Mouse (Mus musculus) layer of hippocampus, adult 11-12 months (tissue): ENCODE measurements at regions not wholly inside any gene's neighbourhood (a gene's known extent, or its start where the extent isn't known, plus 50 kb on each side); places are given as distances from the start of the nearest gene placed in this dataset.

Experiments
- DNase-seq: peaks from one replicate; pipeline ENCODE4 v3.0.0; 2022; ENCODE audit warnings: low spot score

GRCm38 (mm10) chr9:52377761-52378160, 209.4 kb upstream of the Zc3h12c start:
- no peak for DNase-seq

- no peak for DNase-seq
These were observed 208.5 kb upstream of the Zc3h12c start for GRCm38 (mm10) chr9:52376914-52377313.

- no peak for DNase-seq
These were observed 202.9 kb upstream of the Zc3h12c start for GRCm38 (mm10) chr9:52371296-52371695.

GRCm38 (mm10) chr9:52368911-52369310, 200.5 kb upstream of the Zc3h12c start:
- DNase-seq = peak; percentile 6

- DNase-seq = no peak
These were observed 199.7 kb upstream of the Zc3h12c start for GRCm38 (mm10) chr9:52368080-52368479.

GRCm38 (mm10) chr9:52366046-52366445, 197.7 kb upstream of the Zc3h12c start:
- DNase-seq = no peak

GRCm38 (mm10) chr9:52361599-52361998, 193.2 kb upstream of the Zc3h12c start:
- DNase-seq = no peak

- no peak for DNase-seq
These were observed 191.0 kb upstream of the Zc3h12c start for GRCm38 (mm10) chr9:52359416-52359815.

GRCm38 (mm10) chr9:52356549-52356948, 188.2 kb upstream of the Zc3h12c start:
- DNase-seq = no peak

GRCm38 (mm10) chr9:52355187-52355982, 187.0 kb upstream of the Zc3h12c start:
- DNase-seq = no peak

GRCm38 (mm10) chr9:52348536-52349527, 180.5 kb upstream of the Zc3h12c start:
- DNase-seq = no peak

GRCm38 (mm10) chr9:52344177-52344877, 176.0 kb upstream of the Zc3h12c start:
- DNase-seq = no peak

- DNase-seq = no peak
These were observed 172.7 kb upstream of the Zc3h12c start for GRCm38 (mm10) chr9:52341029-52341428.

GRCm38 (mm10) chr9:52337786-52338322, 169.5 kb upstream of the Zc3h12c start:
- peak; percentile 3 for DNase-seq

GRCm38 (mm10) chr9:52334767-52335166, 166.4 kb upstream of the Zc3h12c start:
- no peak for DNase-seq

GRCm38 (mm10) chr9:52333884-52334283, 165.5 kb upstream of the Zc3h12c start:
- DNase-seq = no peak

- DNase-seq = no peak
These were observed 163.4 kb upstream of the Zc3h12c start for GRCm38 (mm10) chr9:52331748-52332147.

GRCm38 (mm10) chr9:52330652-52331051, 162.3 kb upstream of the Zc3h12c start:
- no peak for DNase-seq

- no peak for DNase-seq
These were observed 156.0 kb upstream of the Zc3h12c start for GRCm38 (mm10) chr9:52324347-52324746.

- DNase-seq = no peak
These were observed 155.4 kb upstream of the Zc3h12c start for GRCm38 (mm10) chr9:52323757-52324156.

- DNase-seq = no peak
These were observed 154.9 kb upstream of the Zc3h12c start for GRCm38 (mm10) chr9:52323226-52323625.

- no peak for DNase-seq
These were observed 133.1 kb upstream of the Zc3h12c start for GRCm38 (mm10) chr9:52301521-52301920.
